Mouse (Mus musculus) 3134 (cell line): ENCODE data around the gene BC048562.

Experiments used
- DNase-seq: peaks from one replicate; pipeline ENCODE4 v3.0.0-alpha.2; 2011; ENCODE audit warnings: low spot score; ENCODE audit not compliant: insufficient read length; ENCODE audit errors: extremely low read depth

Gene BC048562

DNA sequence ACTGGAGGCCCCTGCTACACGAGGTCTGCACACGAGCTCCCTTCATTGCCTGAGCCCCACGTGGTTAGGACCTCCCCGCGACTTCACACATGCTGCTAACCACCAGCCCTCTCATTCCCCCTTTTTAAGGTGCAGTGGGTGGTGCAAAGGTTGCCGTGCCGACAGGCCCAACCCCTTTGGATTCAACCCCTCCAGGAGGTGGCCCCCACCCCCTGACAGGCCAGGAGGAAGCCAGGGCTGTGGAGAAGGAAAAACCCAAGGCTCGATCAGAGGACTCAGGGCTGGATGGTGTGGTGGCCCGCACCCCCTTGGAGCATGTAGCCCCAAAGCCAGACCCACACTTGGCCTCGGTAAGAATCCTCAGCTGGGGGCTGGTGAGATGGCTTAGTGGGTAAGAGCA is 58.6 kb downstream of the BC048562 start:
- no peak for DNase-seq
